Mouse (Mus musculus): ENCODE measurements around the gene P4ha1.

- no peak for TF ChIP-seq CTCF (IDR thresholded peaks at IDR 0.05; ENCODE audit: extremely low read depth, insufficient read depth, insufficient read length, insufficient replicate concordance)
- TF ChIP-seq POLR2A (IDR thresholded peaks at IDR 0.05; ENCODE audit: low read depth, low read length): no peak
These were observed 31.9 kb downstream of the P4ha1 start for GRCm38 (mm10) chr10:59355020-59355419.

Data from spleen, adult 2 months (tissue).